Mouse (Mus musculus) kidney, adult 8-10 months (tissue): ENCODE results near the gene Gm49601.

Experiments used
- DNase-seq, 2 experiments: peaks; one replicate each; pipeline ENCODE4 v3.0.0; 2022

The Gm49601 gene

GRCm38 (mm10) chr16:18581623-18582205 is 44.5 kb downstream of the Gm49601 start:
- DNase-seq, result no peak

GRCm38 (mm10) chr16:18581050-18581622 is 45.1 kb downstream of the Gm49601 start:
- no peak for DNase-seq

DNA sequence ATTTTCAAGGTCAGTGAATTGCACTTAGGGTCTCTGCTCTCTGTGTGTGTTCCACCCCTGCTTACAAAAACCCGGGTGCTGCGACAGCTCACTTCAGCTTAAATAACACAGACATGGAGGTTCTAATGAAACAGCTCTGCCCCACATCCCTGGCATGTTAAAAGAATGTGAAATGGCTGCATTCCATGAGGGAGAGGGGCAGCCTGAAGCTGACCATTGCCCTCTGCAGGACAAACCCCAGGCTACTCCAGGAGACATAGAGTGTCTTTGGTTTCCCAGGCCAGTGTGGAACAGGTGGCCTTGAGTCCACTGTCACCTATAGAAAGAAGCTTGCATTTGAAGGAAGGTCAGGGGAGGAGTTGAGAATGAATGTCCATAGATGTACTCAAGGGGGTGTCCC is 45.8 kb downstream of the Gm49601 start:
- no peak for DNase-seq

GRCm38 (mm10) chr16:18577599-18578160 is 48.5 kb downstream of the Gm49601 start:
- no peak for DNase-seq

DNA sequence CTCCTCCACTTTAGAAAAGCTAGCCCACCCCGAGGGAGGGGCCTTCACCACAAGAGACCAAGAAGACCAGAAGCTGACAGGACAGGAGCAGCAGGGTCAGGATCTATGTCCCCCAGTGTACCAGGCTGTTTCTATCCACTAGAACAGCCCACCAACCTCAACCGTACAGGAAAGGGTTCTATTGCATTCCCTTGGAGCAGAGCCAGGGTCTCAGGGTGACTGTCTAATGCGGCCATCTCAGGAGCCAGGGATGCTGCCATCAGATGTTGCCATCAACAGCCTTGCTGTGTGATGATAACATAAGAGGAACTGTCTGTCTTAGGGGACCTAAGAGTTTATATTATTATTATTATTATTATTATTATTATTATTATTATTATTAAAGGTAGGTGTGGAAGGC is 49.2 kb downstream of the Gm49601 start:
- no peak for DNase-seq

- no peak for DNase-seq
Observed at GRCm38 (mm10) chr16:18574196-18574595, 52.0 kb downstream of the Gm49601 start.
